Mouse (Mus musculus) hindbrain, embryonic 10.5 days (tissue): ENCODE measurements at regions not wholly inside any gene's neighbourhood (a gene's known extent, or its start where the extent isn't known, plus 50 kb on each side); places are given as distances from the start of the nearest gene placed in this dataset.

Source experiments
- DNase-seq: peaks from one replicate; pipeline ENCODE4 v3.0.0-alpha.2; 2017; ENCODE audit warnings: low spot score
- H3K27ac ChIP-seq: fragments of 300-500 bp; sonication (generic); 2 replicates; pipeline ENCODE4 v1.5.1; 2016; ENCODE audit warnings: mild to moderate bottlenecking, moderate library complexity
- H3K27me3 ChIP-seq: fragments of 300-500 bp; sonication (generic); 2 replicates; pipeline ENCODE4 v1.6.1; 2016; ENCODE audit warnings: mild to moderate bottlenecking; ENCODE audit not compliant: poor library complexity, insufficient read depth, severe bottlenecking
- H3K36me3 ChIP-seq: fragments of 300-500 bp; sonication (generic); 2 replicates; pipeline ENCODE4 v1.6.1; 2016; ENCODE audit warnings: mild to moderate bottlenecking, moderate library complexity
- H3K4me1 ChIP-seq: fragments of 300-500 bp; sonication (generic); replicated peaks from 2 replicates; pipeline ENCODE4 v1.6.1; 2016; ENCODE audit warnings: mild to moderate bottlenecking
- H3K4me3 ChIP-seq: fragments of 300-500 bp; sonication (generic); 2 replicates; pipeline ENCODE4 v1.5.1; 2016; ENCODE audit warnings: mild to moderate bottlenecking, moderate library complexity
- H3K9me3 ChIP-seq: fragments of 300-500 bp; sonication (generic); 2 replicates; pipeline ENCODE4 v1.6.1; 2016; ENCODE audit warnings: mild to moderate bottlenecking, moderate library complexity
- WGBS: fragments of 180-500 bp; shearing (Covaris S2); methylation state at CpG from one replicate; pipeline ENCODE4 v1.1.7; 2016; 5-methylcytosine and 5-hydroxymethylcytosine counted together

GRCm38 (mm10) chr7:78971644-78972313 lies 58.6 kb downstream of the Isg20 start:
- Histone ChIP-seq H3K27ac (peak overlapping the region; percentile 59), H3K9me3 (no peaks in the 10 kb centered on the region), H3K36me3 (no peaks in the 10 kb centered on the region), H3K4me1 (peaks cover 15% of the 10 kb centered on the region), H3K27me3 (no peaks in the 10 kb centered on the region), H3K4me3 (no peak overlapping the region)
- no peak for DNase-seq
- WGBS, result 59% methylated on average over 12 of the region's 12 CpGs

- no peaks in the 10 kb centered on the region for H3K9me3 ChIP-seq
- DNase-seq, result no peak
- H3K27me3 ChIP-seq, result peaks cover 27% of the 10 kb centered on the region; the same call in 1 of the 2 replicates
- peaks cover 22% of the 10 kb centered on the region for H3K4me1 ChIP-seq
- H3K27ac ChIP-seq, result peak overlapping the region; percentile 81
- H3K4me3 ChIP-seq, result peak overlapping the region; percentile 52
- no peaks in the 10 kb centered on the region for H3K36me3 ChIP-seq
- WGBS, result 26% methylated on average over 5 of the region's 5 CpGs
These were observed 63.5 kb upstream of the Acan start for GRCm38 (mm10) chr7:78989751-78990206.

- H3K27me3 ChIP-seq, result peaks cover 27% of the 10 kb centered on the region; the same call in 1 of the 2 replicates
- no peaks in the 10 kb centered on the region for H3K36me3 ChIP-seq
- DNase-seq, result peak; percentile 82
- no peaks in the 10 kb centered on the region for H3K9me3 ChIP-seq
- peak overlapping the region; percentile 52 for H3K4me3 ChIP-seq
- peaks cover 25% of the 10 kb centered on the region for H3K4me1 ChIP-seq
- WGBS, result 3% methylated on average over 27 of the region's 27 CpGs
- peak overlapping the region; percentile 81 for H3K27ac ChIP-seq
These were observed 62.8 kb upstream of the Acan start for GRCm38 (mm10) chr7:78990302-78991038.

GRCm38 (mm10) chr7:78992991-78993390 lies 60.3 kb upstream of the Acan start:
- Histone ChIP-seq H3K36me3 (no peaks in the 10 kb centered on the region), H3K4me1 (peaks cover 20% of the 10 kb centered on the region), H3K9me3 (no peaks in the 10 kb centered on the region), H3K27ac (no peak overlapping the region), H3K4me3 (no peak overlapping the region), H3K27me3 (peaks cover 27% of the 10 kb centered on the region; the same call in 1 of the 2 replicates)
- WGBS, result 87% methylated on average over 7 of the region's 7 CpGs
- no peak for DNase-seq

GRCm38 (mm10) chr7:78994134-78994533 lies 59.1 kb upstream of the Acan start:
- Histone ChIP-seq H3K27me3 (peaks cover 26% of the 10 kb centered on the region; the same call in 1 of the 2 replicates), H3K4me1 (peaks cover 20% of the 10 kb centered on the region), H3K36me3 (no peaks in the 10 kb centered on the region), H3K4me3 (no peak overlapping the region), H3K9me3 (no peaks in the 10 kb centered on the region), H3K27ac (no peak overlapping the region)
- 86% methylated on average over 8 of the region's 8 CpGs for WGBS
- no peak for DNase-seq

- WGBS, result 85% methylated on average over 2 of the region's 2 CpGs
- H3K27me3 ChIP-seq, result peaks cover 17% of the 10 kb centered on the region; the same call in 1 of the 2 replicates
- DNase-seq, result no peak
These were observed 58.2 kb upstream of the Acan start for GRCm38 (mm10) chr7:78995034-78995433.

GRCm38 (mm10) chr7:78995820-78996219 lies 57.5 kb upstream of the Acan start:
- Histone ChIP-seq H3K9me3 (no peaks in the 10 kb centered on the region), H3K4me3 (no peak overlapping the region)

More at GRCm38 (mm10) chr7:78995034-78995433, 58.2 kb upstream of the Acan start:
- H3K36me3 ChIP-seq, result no peaks in the 10 kb centered on the region
- no peak overlapping the region for H3K27ac ChIP-seq
- H3K4me1 ChIP-seq, result peaks cover 16% of the 10 kb centered on the region
- H3K4me3 ChIP-seq, result no peak overlapping the region
- no peaks in the 10 kb centered on the region for H3K9me3 ChIP-seq

More at GRCm38 (mm10) chr7:78995820-78996219, 57.5 kb upstream of the Acan start:
- DNase-seq, result no peak
- Histone ChIP-seq H3K27me3 (peaks cover 12% of the 10 kb centered on the region; the same call in 1 of the 2 replicates), H3K36me3 (no peaks in the 10 kb centered on the region), H3K27ac (no peak overlapping the region), H3K4me1 (peaks cover 8% of the 10 kb centered on the region; the same call in 1 of the 2 replicates)
- WGBS, result 84% methylated on average over 4 of the region's 4 CpGs
